Mouse (Mus musculus) adrenal gland, adult 10 weeks (tissue): ENCODE data around the gene Meioc. TPM values are rescaled to one million over a fixed set of nuclear protein-coding genes. Genes with fewer than 3 reads are reported as not detected.

Experiments used
- polyA plus RNA-seq: library from polyadenylated mRNA; stranded (reverse); fragments of 350-450 nt; fragmentation: Illumina TruSeq; extraction: RNeasy Lipid Tissue Mini Kit (QIAGEN cat#74804); gene quantifications from one replicate; pipeline ENCODE4 v1.2.3, GENCODE M21; 2014; ENCODE audit warnings: low read depth, low replicate concordance

Meioc gene
- not detected for polyA plus RNA-seq

GRCm38 (mm10) chr11:102663416-102663815, at the start of gene Meioc:
Gene Meioc, plus strand, starts transcription at chr11:102663716.

GRCm38 (mm10) chr11:102697338-102698017, 34.0 kb downstream of the Meioc start, which contains the start of gene Ccdc43:
Gene Ccdc43, minus strand, starts transcription at chr11:102697782.

Other genes starting within 250 kb of the Meioc start
- gene Grn, start 233.4 kb upstream of the Meioc start, polyA plus RNA-seq: 11.8 TPM
- not detected for gene Fam171a2, start 216.0 kb upstream of the Meioc start, polyA plus RNA-seq
- gene Itga2b, start 193.6 kb upstream of the Meioc start, polyA plus RNA-seq: not detected
- 24.7 TPM for gene Gpatch8, start 107.3 kb upstream of the Meioc start, polyA plus RNA-seq
- not detected for gene Gm11627, start 84.3 kb upstream of the Meioc start, polyA plus RNA-seq
- gene Fzd2, start 59.3 kb upstream of the Meioc start, polyA plus RNA-seq: 2.2 TPM
- 56.8 TPM for gene Ccdc43, start 34.1 kb downstream of the Meioc start, polyA plus RNA-seq
- not detected for gene Adam11, start 97.7 kb downstream of the Meioc start, polyA plus RNA-seq
- gene Gjc1, start 156.0 kb downstream of the Meioc start, polyA plus RNA-seq: 14.8 TPM
- not detected for gene Higd1b, start 172.1 kb downstream of the Meioc start, polyA plus RNA-seq
- 36.6 TPM for gene Eftud2, start 217.3 kb downstream of the Meioc start, polyA plus RNA-seq
- gene Ccdc103, start 217.5 kb downstream of the Meioc start, polyA plus RNA-seq: 0.41 TPM
- gene Fam187a, start 221.5 kb downstream of the Meioc start, polyA plus RNA-seq: not detected
- gene Gfap, start 237.2 kb downstream of the Meioc start, polyA plus RNA-seq: 0.76 TPM